Mouse (Mus musculus) CH12.LX (cell line): ENCODE results near the gene Stxbp2. TPM values are rescaled to one million over a fixed set of nuclear protein-coding genes. Genes with fewer than 3 reads are reported as not detected.
A peak's percentile ranks its signal among the peaks of the same experiment; 100 is the strongest.

ENCODE experiments used
- DNase-seq: peaks from one replicate; pipeline ENCODE4 v3.0.0-alpha.2; 2013; ENCODE audit errors: extremely low read depth
- H3K27ac ChIP-seq: 2 replicates; pipeline ENCODE4 v1.5.1; 2012; ENCODE audit warnings: low read depth, mild to moderate bottlenecking, control low read depth, moderate library complexity; ENCODE audit not compliant: insufficient read depth
- H3K27me3 ChIP-seq: replicated peaks from 2 replicates; pipeline ENCODE3; 2012; ENCODE audit warnings: inconsistent platforms
- H3K36me3 ChIP-seq, 2 experiments: replicated peaks in 1 of 2; 2 replicates each; pipeline versions ENCODE3 to v1.6.1; 2012; ENCODE audit warnings: inconsistent platforms in 1 of 2, low read length in 1 of 2, mild to moderate bottlenecking in 1 of 2, mixed read lengths in 1 of 2, moderate library complexity in 1 of 2; ENCODE audit not compliant: control insufficient read depth in 1 of 2, insufficient read depth in 1 of 2
- H3K4me1 ChIP-seq, 2 experiments: 2 replicates each; pipeline ENCODE4 v1.6.1; 2012; ENCODE audit warnings: inconsistent platforms in 1 of 2, moderate library complexity in 1 of 2; ENCODE audit not compliant: insufficient read depth in 2 of 2, control insufficient read depth in 1 of 2
- H3K4me2 ChIP-seq: 2 replicates; pipeline ENCODE4 v1.6.1; 2012; ENCODE audit warnings: low read depth, mild to moderate bottlenecking, control low read depth; ENCODE audit not compliant: poor library complexity, insufficient read depth, severe bottlenecking
- H3K4me3 ChIP-seq, 3 experiments: fragments of 150-350 bp in 1 of 3; sonication (generic) in 1 of 3; replicated peaks in 1 of 3; 2 replicates each; pipeline versions ENCODE3 to v1.5.1; 2011 to 2012; ENCODE audit warnings: low read depth in 2 of 3, low read length in 2 of 3, mild to moderate bottlenecking in 2 of 3, moderate library complexity in 2 of 3, control low read depth in 1 of 3, improper control_type of control experiment in 1 of 3, inconsistent platforms in 1 of 3, mixed read lengths in 1 of 3; ENCODE audit not compliant: poor library complexity in 1 of 3
- H3K79me2 ChIP-seq: replicated peaks from 2 replicates; pipeline ENCODE4 v1.6.1; 2012; ENCODE audit warnings: mild to moderate bottlenecking, moderate library complexity; ENCODE audit not compliant: control insufficient read depth, poor library complexity, insufficient read depth, severe bottlenecking; ENCODE audit errors: extremely low read depth
- H3K9ac ChIP-seq: 2 replicates; pipeline ENCODE4 v1.6.1; 2012; ENCODE audit warnings: low read depth, mild to moderate bottlenecking, control low read depth, moderate library complexity; ENCODE audit not compliant: insufficient read depth
- H3K9me3 ChIP-seq: replicated peaks from 2 replicates; pipeline ENCODE3; 2012; ENCODE audit warnings: low read length, inconsistent platforms, mixed read lengths
- BHLHE40 ChIP-seq: IDR thresholded peaks from 2 replicates; pipeline ENCODE4 v1.6.1; 2011; ENCODE audit warnings: mild to moderate bottlenecking, low read depth, low read length, improper control_type of control experiment
- CHD2 ChIP-seq: IDR thresholded peaks from 2 replicates; pipeline ENCODE4 v1.6.1; 2011; ENCODE audit warnings: low read length, improper control_type of control experiment
- CTCF ChIP-seq, 2 experiments: IDR thresholded peaks in 1 of 2; conservative IDR thresholded peaks in 1 of 2; 2 replicates each; pipeline ENCODE4 v1.5.1; 2011 to 2012; ENCODE audit warnings: low read depth in 2 of 2, low read length in 2 of 2, improper control_type of control experiment in 1 of 2, inconsistent platforms in 1 of 2, mild to moderate bottlenecking in 1 of 2, moderate library complexity in 1 of 2
- E2F4 ChIP-seq: IDR thresholded peaks from 2 replicates; pipeline ENCODE4 v1.6.1; 2011; ENCODE audit warnings: low read depth, low read length, improper control_type of control experiment; ENCODE audit not compliant: insufficient replicate concordance
- ELF1 ChIP-seq: IDR thresholded peaks from 2 replicates; pipeline ENCODE4 v1.6.1; 2014; ENCODE audit warnings: low read depth, mild to moderate bottlenecking, inconsistent platforms, low read length, improper control_type of control experiment
- GABPA ChIP-seq: IDR thresholded peaks from 2 replicates; pipeline ENCODE4 v1.6.1; 2012; ENCODE audit warnings: low read depth, low read length, improper control_type of control experiment, inconsistent platforms; ENCODE audit not compliant: insufficient replicate concordance
- HCFC1 ChIP-seq: IDR thresholded peaks from 2 replicates; pipeline ENCODE4 v1.6.1; 2012; ENCODE audit warnings: low read depth, mild to moderate bottlenecking, inconsistent platforms, low read length, improper control_type of control experiment
- IRF4 ChIP-seq: IDR thresholded peaks from 2 replicates; pipeline ENCODE4 v1.6.1; 2014; ENCODE audit warnings: low read depth, mild to moderate bottlenecking, inconsistent platforms, low read length, improper control_type of control experiment
- KAT2A ChIP-seq: IDR thresholded peaks from 2 replicates; pipeline ENCODE4 v1.6.1; 2012; ENCODE audit warnings: low read length, improper control_type of control experiment, inconsistent platforms; ENCODE audit not compliant: insufficient replicate concordance
- MAFK ChIP-seq: IDR thresholded peaks from 2 replicates; pipeline ENCODE4 v1.6.1; 2011; ENCODE audit warnings: low read length, improper control_type of control experiment; ENCODE audit not compliant: insufficient replicate concordance
- MAX ChIP-seq: IDR thresholded peaks from 2 replicates; pipeline ENCODE4 v1.6.1; 2011; ENCODE audit warnings: low read length, improper control_type of control experiment
- MEF2A ChIP-seq: IDR thresholded peaks from 2 replicates; pipeline ENCODE4 v1.6.1; 2014; ENCODE audit warnings: low read depth, mild to moderate bottlenecking, inconsistent platforms, low read length, improper control_type of control experiment, borderline replicate concordance
- NRF1 ChIP-seq: IDR thresholded peaks from 2 replicates; pipeline ENCODE4 v1.6.1; 2014; ENCODE audit warnings: low read depth, mild to moderate bottlenecking, inconsistent platforms, low read length, improper control_type of control experiment, moderate library complexity
- PAX5 ChIP-seq: IDR thresholded peaks from 2 replicates; pipeline ENCODE4 v1.6.1; 2012; ENCODE audit warnings: low read length, inconsistent platforms, mixed read lengths
- POLR2A ChIP-seq: IDR thresholded peaks from 2 replicates; pipeline ENCODE4 v1.6.1; 2011; ENCODE audit warnings: low read depth, mild to moderate bottlenecking, improper control_type of control experiment, low read length
- POLR2AphosphoS2 ChIP-seq: IDR thresholded peaks from 2 replicates; pipeline ENCODE4 v1.6.1; 2011; ENCODE audit warnings: low read depth, low read length, improper control_type of control experiment
- RAD21 ChIP-seq: IDR thresholded peaks from 2 replicates; pipeline ENCODE4 v1.6.1; 2011; ENCODE audit warnings: low read depth, mild to moderate bottlenecking, low read length, improper control_type of control experiment, moderate library complexity
- SIN3A ChIP-seq: IDR thresholded peaks from 2 replicates; pipeline ENCODE4 v1.6.1; 2012; ENCODE audit warnings: low read length, improper control_type of control experiment, inconsistent platforms
- SMC3 ChIP-seq: IDR thresholded peaks from 2 replicates; pipeline ENCODE4 v1.6.1; 2011; ENCODE audit warnings: low read depth, low read length, improper control_type of control experiment
- TCF12 ChIP-seq: IDR thresholded peaks from 2 replicates; pipeline ENCODE4 v1.6.1; 2014; ENCODE audit warnings: low read depth, mild to moderate bottlenecking, inconsistent platforms, low read length, improper control_type of control experiment
- USF1 ChIP-seq: IDR thresholded peaks from 2 replicates; pipeline ENCODE4 v1.6.1; 2014; ENCODE audit warnings: low read depth, mild to moderate bottlenecking, inconsistent platforms, low read length, improper control_type of control experiment
- ZC3H11A ChIP-seq: IDR thresholded peaks from 2 replicates; pipeline ENCODE4 v1.6.1; 2012; ENCODE audit warnings: low read depth, mild to moderate bottlenecking, inconsistent platforms, low read length, improper control_type of control experiment
- dilution Hi-C: fragments of 300-500 bp; cut with MboI; formaldehyde crosslinking; loops from 2 replicates; pipeline ENCODE4 v1.14.3; 2020; ENCODE audit warnings: low sequenced_read_pairs; ENCODE audit not compliant: extremely low pct_unique_long_range_greater_than_20kb, extremely low pct_ligation_motif_present
- in situ Hi-C: fragments of 300-500 bp; cut with MboI; formaldehyde crosslinking; loops from 3 replicates; pipeline ENCODE4 v1.14.3; 2019; ENCODE audit warnings: low sequenced_read_pairs, low pct_ligation_motif_present, low pct_unique_long_range_greater_than_20kb, mixed read lengths
- polyA plus RNA-seq: library from polyadenylated mRNA; unstranded; fragments of >175 nt; gene quantifications from 2 replicates; pipeline ENCODE4 v1.2.1, GENCODE M21; 2012; ENCODE audit warnings: low read depth; ENCODE audit not compliant: insufficient read length
- total RNA-seq, 2 experiments: library from RNA; depleted of rRNA; stranded (reverse); fragments of 300-350 nt in 1 of 2; fragments of >200 nt in 1 of 2; gene quantifications; 2 replicates each; pipeline ENCODE4 v1.2.3; 2012 to 2014

The Stxbp2 gene
- total and polyA plus RNA-seq, 3 experiments = 60.9 to 136 (median 123) TPM

DNA sequence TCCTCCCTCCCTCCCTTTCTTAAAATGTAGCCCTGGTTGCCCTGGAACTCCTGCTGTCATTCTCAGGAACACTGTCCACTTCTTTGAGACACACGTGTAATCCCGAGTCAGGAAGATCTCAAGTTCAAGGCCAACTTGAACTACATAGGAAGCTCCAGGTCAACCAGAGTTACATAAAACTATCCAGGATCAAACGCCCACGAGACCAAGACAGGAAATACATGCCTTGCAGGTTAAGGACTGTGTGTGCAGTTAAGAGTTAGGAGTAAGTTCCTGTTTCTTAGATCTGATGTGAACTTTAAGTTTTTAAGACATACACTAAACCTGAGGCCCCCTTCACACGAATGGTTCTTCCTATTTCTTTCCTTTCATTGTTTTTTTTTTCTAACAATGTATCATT, 3.8 kb upstream of the Stxbp2 start:
- no peak for DNase-seq
- Histone ChIP-seq H3K4me2 (no peak overlapping the region), H3K4me1 (peaks cover 6 to 30% of the 10 kb centered on the region in 2 experiments), H3K27ac (no peak overlapping the region), H3K9ac (no peak overlapping the region), H3K79me2 (peaks cover 10% of the 10 kb centered on the region), H3K36me3 (peaks cover 8 to 36% of the 10 kb centered on the region in 2 experiments), H3K27me3 (peaks cover 2% of the 10 kb centered on the region), H3K9me3 (no peaks in the 10 kb centered on the region), H3K4me3 (no peak overlapping the region)
- TF ChIP-seq CTCF (conservative IDR thresholded peaks at IDR 0.05 in 1 of 2, IDR thresholded peaks at IDR 0.05 in 1 of 2; ENCODE audit: low read depth in 2 of 2, low read length in 2 of 2) = no peak
- dilution Hi-C loops = no loop called here
- in situ Hi-C loops = loop anchor here (5.0 to 10.0 kb wide), 2 partner anchors 45 to 52 kb away; partner anchors contain the start of gene Fcor

DNA sequence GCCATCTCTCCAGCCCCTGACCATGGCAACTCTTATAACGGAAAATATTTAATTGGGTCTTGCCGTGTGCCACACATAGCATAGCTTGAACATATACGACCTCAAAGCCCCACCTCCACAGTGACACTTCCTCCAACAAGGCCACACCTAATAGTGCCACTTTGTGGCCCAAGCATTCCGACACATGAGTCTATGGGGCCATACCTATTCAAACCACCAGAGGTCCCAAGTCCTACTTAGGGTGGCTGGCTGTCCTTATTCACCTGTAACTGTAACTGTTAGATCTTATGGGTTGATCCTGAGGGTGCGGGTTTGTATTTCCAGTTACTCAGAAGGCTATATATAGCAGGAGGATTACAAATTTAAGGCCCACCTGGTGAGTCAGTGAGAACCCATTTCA, 2.7 kb upstream of the Stxbp2 start:
- peaks cover 6 to 39% of the 10 kb centered on the region in 2 experiments for H3K36me3 ChIP-seq
- dilution Hi-C loops = no loop called here
- no peak overlapping the region for H3K4me2 ChIP-seq
- H3K9me3 ChIP-seq = no peaks in the 10 kb centered on the region
- peaks cover 4 to 31% of the 10 kb centered on the region in 2 experiments for H3K4me1 ChIP-seq
- TF ChIP-seq E2F4 = no peak
- TF ChIP-seq RAD21 = peak; percentile 22
- TF ChIP-seq CTCF (conservative IDR thresholded peaks at IDR 0.05 in 1 of 2, IDR thresholded peaks at IDR 0.05 in 1 of 2; ENCODE audit: low read depth in 2 of 2, low read length in 2 of 2) = peak; percentile 59 to 69
- no peak for TF ChIP-seq USF1
- TF ChIP-seq SMC3 = peak; percentile 66
- TF ChIP-seq, all 38 proteins: peak for 3
- in situ Hi-C loops = loop anchor here (5.0 to 10.0 kb wide), 2 partner anchors 44 to 53 kb away; partner anchors contain the start of gene Fcor
- DNase-seq = peak; percentile 64
- peaks cover 16% of the 10 kb centered on the region for H3K79me2 ChIP-seq
- peaks cover 2% of the 10 kb centered on the region for H3K27me3 ChIP-seq
- no peak overlapping the region for H3K27ac ChIP-seq
- H3K9ac ChIP-seq = no peak overlapping the region
- no peak overlapping the region for H3K4me3 ChIP-seq

DNA sequence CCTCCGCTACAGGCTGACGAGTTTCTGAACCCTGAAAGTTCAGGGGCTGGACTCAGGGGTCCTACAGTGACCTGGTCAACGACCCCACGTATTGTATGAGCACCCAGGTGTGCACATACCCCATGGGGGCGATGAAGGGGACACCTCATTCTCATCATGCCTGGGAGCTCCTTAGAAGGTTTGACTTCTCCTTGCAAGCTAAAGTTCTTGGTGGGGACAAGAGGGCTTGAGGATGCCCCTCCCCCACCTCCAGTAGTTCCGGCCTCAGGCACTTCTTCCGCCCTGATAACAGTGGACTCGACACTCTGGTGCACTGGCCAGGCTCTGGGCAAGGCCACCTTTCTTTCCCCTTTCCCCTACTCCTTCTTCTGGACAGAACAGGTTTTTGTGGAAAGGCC, 722 bp downstream of the Stxbp2 start:
- peak; percentile 56 for DNase-seq
- Histone ChIP-seq H3K4me3 (peak overlapping the region; percentile 91 to 98 (median 97)), H3K27ac (peak overlapping the region; percentile 47; the same call in 1 of the 2 replicates), H3K9me3 (no peaks in the 10 kb centered on the region), H3K36me3 (peaks cover 34 to 43% of the 10 kb centered on the region in 2 experiments), H3K27me3 (peaks cover 2% of the 10 kb centered on the region), H3K4me2 (peak overlapping the region; percentile 39), H3K79me2 (peaks cover 16% of the 10 kb centered on the region), H3K9ac (peak overlapping the region; percentile 85), H3K4me1 (peaks cover 7 to 34% of the 10 kb centered on the region in 2 experiments)
- dilution Hi-C loops = no loop called here
- no peak for TF ChIP-seq SIN3A
- TF ChIP-seq GABPA = no peak
- TF ChIP-seq ELF1 = peak; percentile 71
- TF ChIP-seq NRF1 = no peak
- TF ChIP-seq MAFK = no peak
- no peak for TF ChIP-seq TCF12
- TF ChIP-seq PAX5 = no peak
- no peak for TF ChIP-seq POLR2A
- TF ChIP-seq CTCF (conservative IDR thresholded peaks at IDR 0.05 in 1 of 2, IDR thresholded peaks at IDR 0.05 in 1 of 2; ENCODE audit: low read depth in 2 of 2, low read length in 2 of 2) = no peak
- TF ChIP-seq POLR2AphosphoS2 = no peak
- no peak for TF ChIP-seq E2F4
- no peak for TF ChIP-seq IRF4
- TF ChIP-seq SMC3 = no peak
- TF ChIP-seq BHLHE40 = no peak
- no peak for TF ChIP-seq KAT2A
- TF ChIP-seq MEF2A = no peak
- TF ChIP-seq HCFC1 = peak; percentile 27; the same call in 1 of the 2 replicates
- TF ChIP-seq MAX = no peak
- TF ChIP-seq ZC3H11A = no peak
- peak; percentile 80; the same call in 1 of the 2 replicates for TF ChIP-seq CHD2
- in situ Hi-C loops = no loop called here
